Mouse (Mus musculus) testis, postnatal 14 days (tissue): Measurements from ENCODE around the gene Gsdmc4.
"Not testable (repeated sequence)": the region's sequence is repeated elsewhere in the genome, so short reads cannot be mapped to it uniquely, and the experiment has no call there.

ENCODE experiments used
- DNase-seq: peaks from one replicate; pipeline ENCODE4 v3.0.0; 2021; ENCODE audit warnings: low spot score

Gene Gsdmc4

GRCm38 (mm10) chr15:63912197-63912596, at the start of gene Gsdmc4:
TSS of gene Gsdmc4 (minus strand) at chr15:63912297.
- DNase-seq: not testable (repeated sequence)

DNA sequence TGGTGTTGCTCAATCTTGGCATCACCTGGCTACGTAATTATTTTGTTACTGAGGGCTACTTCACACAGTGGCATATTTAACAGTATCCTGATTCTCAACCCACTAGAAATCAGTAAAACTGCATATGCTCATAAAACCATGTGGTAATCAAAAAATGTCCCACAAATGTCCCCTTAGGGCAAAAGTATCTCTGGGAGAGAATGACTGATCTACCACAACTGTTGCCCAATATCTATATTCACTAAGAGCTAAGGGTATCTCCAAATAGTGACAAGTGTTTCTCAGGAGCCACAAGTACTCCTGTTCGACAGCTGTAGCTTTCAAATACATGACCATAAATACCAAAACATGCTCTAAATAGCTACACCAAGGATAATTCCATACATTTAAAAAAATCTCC, 48.4 kb upstream of the Gsdmc4 start:
- DNase-seq: no peak

DNA sequence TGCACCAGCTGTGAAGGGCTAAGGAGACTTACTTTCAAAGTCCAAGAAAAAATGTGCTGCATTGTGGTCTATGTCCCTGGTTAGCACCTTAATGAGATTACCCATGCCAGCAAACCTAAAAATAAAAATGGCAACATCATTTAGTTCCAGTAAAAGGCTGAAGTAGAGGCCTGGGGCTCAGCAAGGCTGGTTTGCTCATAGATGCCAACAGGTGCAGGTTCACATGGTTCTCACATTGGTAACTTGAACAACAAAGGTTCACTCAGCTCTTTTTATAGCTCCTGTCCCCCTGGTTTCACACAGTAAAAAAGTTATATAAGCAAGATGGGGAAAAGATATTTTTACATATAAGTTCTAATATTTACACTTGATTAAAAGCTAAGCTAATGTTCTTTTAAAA, 45.5 kb upstream of the Gsdmc4 start:
- no peak for DNase-seq

- no peak for DNase-seq
These were observed 41.2 kb upstream of the Gsdmc4 start for GRCm38 (mm10) chr15:63953256-63953655.

GRCm38 (mm10) chr15:63941221-63941620, 29.1 kb upstream of the Gsdmc4 start:
- DNase-seq: no peak

DNA sequence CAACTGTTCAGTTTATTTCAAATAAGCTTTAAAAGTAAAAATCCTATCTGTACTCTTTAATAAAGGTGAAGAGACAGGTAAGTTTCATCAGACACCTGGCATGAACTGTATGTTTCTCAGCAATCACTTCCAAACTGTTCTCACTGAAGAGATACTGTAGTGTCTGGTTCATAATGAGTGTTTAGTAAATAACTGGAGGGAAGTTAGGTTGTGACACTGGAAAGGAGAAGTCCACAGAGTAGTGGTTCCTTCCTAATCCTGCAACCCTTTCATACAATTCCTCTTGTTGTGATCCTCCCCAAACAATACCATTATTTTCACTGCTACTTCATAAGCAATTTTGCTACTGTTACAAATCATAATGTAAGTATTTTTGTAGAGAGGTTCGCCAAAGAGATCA, 20.6 kb upstream of the Gsdmc4 start:
- no peak for DNase-seq

DNA sequence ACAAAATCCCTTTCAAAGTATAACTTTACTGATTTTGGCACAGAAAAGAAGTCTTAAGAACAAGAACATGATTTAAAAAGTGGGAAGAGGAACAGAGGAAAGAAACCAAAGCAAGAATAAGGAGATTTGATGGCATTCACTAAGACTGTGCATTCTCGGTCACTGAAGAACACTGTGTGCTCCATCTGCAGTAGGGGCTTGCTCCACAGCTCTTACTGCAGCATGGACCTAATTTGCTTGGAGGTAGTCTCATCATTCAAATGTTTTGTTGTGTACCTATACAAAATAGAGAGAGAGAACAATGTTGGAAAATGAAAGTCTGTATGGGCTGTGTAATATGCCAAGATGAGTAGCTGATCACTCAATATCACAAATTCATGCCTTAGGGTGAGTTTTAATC, 19.3 kb upstream of the Gsdmc4 start:
- no peak for DNase-seq

DNA sequence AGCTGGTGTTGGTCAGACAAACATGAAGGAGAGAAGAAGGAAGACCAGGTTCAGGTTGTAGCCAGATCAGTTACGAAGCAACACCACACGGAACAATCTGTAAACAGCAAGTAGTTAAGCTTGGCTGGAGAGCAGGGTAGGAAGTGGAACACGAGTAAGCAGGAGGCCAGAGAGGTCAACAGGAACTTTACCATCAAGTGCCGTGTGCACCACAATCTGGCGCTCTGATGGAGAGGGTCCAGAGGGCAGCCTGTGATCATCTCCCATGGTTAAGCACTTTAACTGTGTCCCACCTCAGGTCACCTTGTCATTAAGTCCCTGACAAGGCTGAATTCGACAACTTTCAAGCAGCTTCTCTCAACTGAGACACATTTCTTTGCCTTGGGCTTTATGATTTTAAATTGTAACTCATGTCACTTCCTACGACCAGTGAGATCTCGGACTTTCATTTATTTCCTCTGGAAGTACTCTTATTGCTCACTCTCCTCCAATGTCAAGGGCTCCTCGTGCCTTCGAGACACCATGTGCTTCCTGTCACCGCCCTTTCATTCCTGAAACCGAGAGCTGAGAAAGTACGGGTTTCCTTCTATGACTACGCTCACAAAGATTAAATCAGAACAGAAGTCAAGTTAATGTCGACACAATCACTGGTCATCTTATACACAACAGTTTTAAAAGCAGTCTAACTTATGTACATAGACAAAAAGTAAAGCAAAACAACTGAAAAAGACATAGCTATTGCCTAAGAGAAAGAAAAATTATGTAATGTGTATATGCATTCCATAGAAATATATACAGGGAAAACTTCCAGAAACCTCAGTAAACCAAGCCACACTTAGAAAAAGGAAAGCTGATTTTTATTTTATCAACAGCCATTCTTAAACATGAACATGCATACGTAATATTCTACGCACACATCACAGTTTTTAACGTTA, 18.3 kb upstream of the Gsdmc4 start:
- DNase-seq: no peak

- DNase-seq: no peak
These were observed 14.1 kb upstream of the Gsdmc4 start for GRCm38 (mm10) chr15:63926201-63926600.

GRCm38 (mm10) chr15:63924484-63924883, 12.4 kb upstream of the Gsdmc4 start:
- no peak for DNase-seq

GRCm38 (mm10) chr15:63921618-63922017, 9.5 kb upstream of the Gsdmc4 start:
- DNase-seq: not testable (repeated sequence)

DNA sequence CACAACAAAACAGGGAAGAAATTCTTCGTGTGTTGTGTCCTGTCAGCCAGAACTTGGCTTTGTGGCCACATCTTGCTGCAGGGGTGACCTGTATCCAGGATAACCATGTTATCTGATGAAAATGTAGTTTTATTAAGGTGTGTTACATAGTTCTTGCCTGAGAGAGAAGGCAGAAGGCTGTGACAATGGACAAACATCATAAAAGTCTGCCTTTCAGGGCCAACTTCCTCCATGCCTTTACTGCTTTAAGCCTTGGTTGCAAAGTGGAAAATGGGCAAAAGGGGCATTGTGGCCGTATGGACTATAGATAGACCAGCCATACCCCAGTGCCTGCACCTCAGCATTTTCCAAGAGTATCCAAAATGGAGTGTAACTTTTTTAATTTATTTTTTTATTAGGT, 7.6 kb upstream of the Gsdmc4 start:
- not testable (repeated sequence) for DNase-seq

DNA sequence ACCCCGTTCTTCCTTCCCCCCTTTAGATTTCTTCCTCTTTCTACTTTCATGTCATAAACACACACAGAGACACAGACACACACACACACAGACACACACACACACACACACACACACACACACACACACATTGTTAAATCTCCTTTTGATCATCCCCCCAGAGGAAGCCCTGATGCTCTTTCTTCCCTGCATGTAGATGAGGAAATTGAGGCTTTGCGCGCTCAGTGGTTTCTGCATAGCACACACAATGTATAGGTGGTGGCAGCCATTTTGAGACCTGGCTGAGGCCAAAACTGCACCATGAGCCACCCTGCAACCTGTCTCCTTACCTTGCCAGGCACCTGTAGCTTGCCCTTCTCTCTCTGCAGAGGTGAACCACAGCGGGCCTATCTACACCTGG, 4.5 kb upstream of the Gsdmc4 start:
- DNase-seq: not testable (repeated sequence)

- not testable (repeated sequence) for DNase-seq
These were observed 2.2 kb downstream of the Gsdmc4 start for GRCm38 (mm10) chr15:63909896-63910295.

DNA sequence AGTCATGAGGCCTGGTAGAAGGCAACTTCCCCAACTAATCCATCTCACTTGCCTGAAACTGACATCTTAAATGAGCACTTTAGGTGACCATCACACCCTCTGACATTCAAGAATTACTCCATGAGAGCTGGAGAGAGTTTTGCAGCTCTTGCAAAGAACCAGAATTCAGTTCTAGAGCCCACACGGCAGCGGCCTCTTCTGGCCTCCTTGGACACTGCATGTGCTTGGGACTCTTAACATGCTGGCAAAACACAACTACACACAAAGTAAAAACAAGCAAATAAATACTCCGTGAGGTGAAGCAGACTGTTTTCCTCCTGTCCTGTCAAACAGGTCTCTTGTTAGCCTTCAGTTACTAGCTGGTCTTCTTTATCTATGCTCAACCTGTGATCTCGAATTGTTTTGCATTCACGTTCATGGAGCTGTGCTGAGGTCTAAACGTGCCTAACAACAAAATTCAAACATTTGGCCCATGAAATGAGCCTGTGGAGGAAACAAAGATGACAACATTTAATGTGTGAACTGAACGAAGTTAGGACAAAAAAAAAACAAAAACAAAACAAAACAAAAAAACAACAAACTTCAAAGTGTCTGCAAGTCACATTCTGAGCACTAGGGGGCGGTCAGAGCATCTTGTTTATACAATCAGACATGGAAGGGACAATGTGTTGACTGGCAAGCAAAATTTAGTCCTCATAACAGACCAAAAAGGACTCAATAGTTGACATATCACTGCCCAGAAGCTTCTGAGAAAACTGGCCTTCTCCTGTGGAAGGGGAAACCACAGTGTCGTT, 16.3 kb downstream of the Gsdmc4 start:
- DNase-seq: not testable (repeated sequence)

GRCm38 (mm10) chr15:63888440-63888839, 23.7 kb downstream of the Gsdmc4 start:
- not testable (repeated sequence) for DNase-seq

GRCm38 (mm10) chr15:63887949-63888348, 24.1 kb downstream of the Gsdmc4 start:
- DNase-seq: not testable (repeated sequence)

GRCm38 (mm10) chr15:63878458-63878857, 33.6 kb downstream of the Gsdmc4 start, which contains the start of gene Gsdmc3:
TSS of gene Gsdmc3 (minus strand) at chr15:63878558.
- not testable (repeated sequence) for DNase-seq

DNA sequence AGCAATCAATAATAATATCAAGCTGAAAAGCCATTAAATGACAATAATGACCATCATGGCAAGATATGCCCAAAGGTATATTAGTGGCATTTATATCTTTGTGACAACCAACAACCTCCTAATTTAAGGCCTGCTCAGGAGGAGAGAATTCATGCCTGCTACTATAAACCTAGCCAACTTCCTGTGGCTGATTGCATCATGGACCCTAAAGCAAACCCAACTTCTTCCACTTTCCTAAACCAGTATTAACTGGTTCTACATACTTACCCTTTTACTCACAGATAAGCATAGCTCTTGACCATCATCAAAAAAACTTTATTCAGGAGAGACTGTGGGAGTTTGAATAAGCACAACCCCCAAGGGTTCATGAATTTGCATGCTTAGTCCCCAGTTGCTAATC, 35.9 kb downstream of the Gsdmc4 start:
- not testable (repeated sequence) for DNase-seq

DNA sequence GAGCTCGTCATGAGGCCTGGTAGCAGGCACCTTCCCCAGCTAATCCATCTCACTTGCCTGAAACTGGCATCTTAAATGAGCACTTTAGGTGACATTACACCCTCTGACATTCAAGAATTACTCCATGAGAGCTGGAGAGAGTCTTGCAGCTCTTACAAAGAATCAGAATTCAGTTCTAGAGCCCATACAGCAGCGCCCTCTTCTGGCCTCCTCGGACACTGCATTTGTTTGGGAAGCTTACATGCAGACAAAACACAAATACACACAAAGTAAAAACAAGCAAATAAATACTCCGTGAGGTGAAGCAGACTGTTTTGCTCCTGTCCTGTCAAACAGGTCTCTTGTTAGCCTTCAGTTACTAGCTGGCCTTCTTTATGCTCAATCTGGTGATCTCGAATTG, 50.1 kb downstream of the Gsdmc4 start:
- not testable (repeated sequence) for DNase-seq
